Mouse (Mus musculus): Measurements from ENCODE around the gene Rpl11. TPM values are rescaled to one million over a fixed set of nuclear protein-coding genes. Genes with fewer than 3 reads are reported as not detected.
"Not testable (repeated sequence)": the region's sequence is repeated elsewhere in the genome, so short reads cannot be mapped to it uniquely, and the experiment has no call there.

Rpl11 gene
- polyA plus RNA-seq, 1 experiment from 2014 or later: 516 TPM

DNA sequence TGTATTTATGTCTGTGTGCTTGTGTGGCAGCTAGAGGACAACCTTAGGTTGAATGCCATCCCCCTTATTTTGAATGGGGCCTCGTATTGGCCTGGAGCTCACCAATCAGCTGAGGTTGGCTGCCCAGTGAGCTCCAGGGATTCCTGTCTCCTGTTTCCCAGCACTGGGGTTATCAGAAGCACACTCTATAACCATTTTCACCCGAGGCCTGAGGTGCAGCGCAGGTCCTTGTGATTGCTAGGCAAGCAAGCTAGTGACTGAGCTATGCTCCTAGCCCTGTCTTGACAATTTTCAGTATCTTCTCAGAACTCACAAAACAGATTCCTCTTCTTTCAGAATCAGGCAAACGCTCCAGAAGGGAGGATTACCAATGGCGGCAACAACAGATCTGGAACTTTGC lies 68.7 kb downstream of the Rpl11 start:
- Histone ChIP-seq H3K27me3 (replicated peaks; ENCODE audit: low read depth, poor library complexity, severe bottlenecking) (no peaks in the 10 kb centered on the region), H3K36me3 (replicated peaks) (peaks cover 54% of the 10 kb centered on the region), H3K9me3 (no peaks in the 10 kb centered on the region), H3K27ac (replicated peaks) (no peak overlapping the region), H3K4me1 (peaks cover 21% of the 10 kb centered on the region), H3K4me3 (no peak overlapping the region)
- 90% methylated on average over 5 of the region's 5 CpGs for WGBS
- DNase-seq (ENCODE audit: low spot score): no peak

DNA sequence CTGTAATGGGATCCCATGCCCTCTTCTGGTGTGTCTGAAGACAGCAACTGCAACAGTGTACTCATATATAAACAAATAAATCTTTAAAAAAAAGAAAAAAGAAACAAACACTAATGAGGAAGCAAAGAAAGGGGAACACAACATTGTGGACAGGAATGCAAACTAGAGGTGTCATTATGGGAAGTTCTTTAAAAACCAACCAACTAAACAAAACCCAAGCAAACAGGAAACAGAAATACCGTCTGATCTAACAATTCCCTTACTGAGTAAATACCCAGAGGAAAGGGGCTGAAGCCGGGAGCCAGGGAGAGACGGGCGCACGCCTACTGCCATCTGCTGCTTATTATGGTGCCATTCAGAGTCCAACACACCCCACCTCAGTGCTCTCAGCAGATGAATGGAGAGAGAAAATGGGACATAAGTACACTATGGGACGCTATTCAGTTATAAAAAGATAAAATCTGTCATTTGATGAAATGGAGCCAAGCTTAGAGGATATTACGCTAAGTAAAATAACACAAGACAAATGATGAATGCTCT lies 71.6 kb downstream of the Rpl11 start:
- 70% methylated on average over 7 of the region's 7 CpGs for WGBS
- H3K4me3 ChIP-seq: no peak overlapping the region
- DNase-seq (ENCODE audit: low spot score): no peak
- H3K9me3 ChIP-seq: no peaks in the 10 kb centered on the region
- no peak overlapping the region for H3K27ac ChIP-seq (replicated peaks)
- H3K4me1 ChIP-seq: peaks cover 14% of the 10 kb centered on the region
- H3K27me3 ChIP-seq (replicated peaks; ENCODE audit: low read depth, poor library complexity, severe bottlenecking): no peaks in the 10 kb centered on the region
- H3K36me3 ChIP-seq (replicated peaks): peaks cover 80% of the 10 kb centered on the region

DNA sequence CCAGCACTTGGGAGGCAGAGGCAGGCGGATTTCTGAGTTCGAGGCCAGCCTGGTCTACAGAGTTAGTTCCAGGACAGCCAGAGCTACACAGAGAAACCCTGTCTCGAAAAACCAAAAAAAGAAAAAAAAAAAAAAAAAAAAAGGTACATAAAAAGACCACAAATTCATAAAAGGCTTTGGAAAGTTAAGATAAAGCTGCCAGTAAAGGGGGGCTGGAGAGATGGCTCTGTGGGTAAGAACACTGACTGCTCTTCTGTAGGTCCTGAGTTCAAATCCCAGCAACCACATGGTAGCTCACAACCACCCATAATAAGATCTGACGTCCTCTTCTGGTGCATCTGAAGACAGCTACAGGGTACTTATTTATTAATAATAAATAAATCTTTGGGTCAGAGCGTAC lies 73.0 kb downstream of the Rpl11 start:
- H3K4me1 ChIP-seq; H3K27me3 ChIP-seq (replicated peaks; ENCODE audit: low read depth, poor library complexity, severe bottlenecking); DNase-seq (ENCODE audit: low spot score); H3K27ac ChIP-seq (replicated peaks); H3K9me3 ChIP-seq; H3K4me3 ChIP-seq: not testable (repeated sequence)
- peaks cover 90% of the 10 kb centered on the region for H3K36me3 ChIP-seq (replicated peaks)
- WGBS: 97% methylated on average over 5 of the region's 5 CpGs

Other genes starting within 250 kb of the Rpl11 start
- gene Srsf10, start 197.7 kb downstream of the Rpl11 start, polyA plus RNA-seq (2016; fragmentation: Nextera tagmentation; extraction: Ambion mirVana): 377 and 383 TPM in 2 replicates
- 177 and 186 TPM in 2 replicates for gene Pnrc2, start 179.6 kb downstream of the Rpl11 start, polyA plus RNA-seq (2016; fragmentation: Nextera tagmentation; extraction: Ambion mirVana)
- gene Cnr2, start 158.0 kb downstream of the Rpl11 start, polyA plus RNA-seq (2016; fragmentation: Nextera tagmentation; extraction: Ambion mirVana): 0.15 and 0.43 TPM in 2 replicates
- 45.4 and 46.8 TPM in 2 replicates for gene Fuca1, start 132.7 kb downstream of the Rpl11 start, polyA plus RNA-seq (2016; fragmentation: Nextera tagmentation; extraction: Ambion mirVana)
- gene Hmgcl, start 107.0 kb downstream of the Rpl11 start, polyA plus RNA-seq (2016; fragmentation: Nextera tagmentation; extraction: Ambion mirVana): 64.3 and 68.6 TPM in 2 replicates
- gene Gale, start 89.7 kb downstream of the Rpl11 start, polyA plus RNA-seq (2016; fragmentation: Nextera tagmentation; extraction: Ambion mirVana): 39.7 and 40.2 TPM in 2 replicates
- 207 and 217 TPM in 2 replicates for gene Lypla2, start 80.8 kb downstream of the Rpl11 start, polyA plus RNA-seq (2016; fragmentation: Nextera tagmentation; extraction: Ambion mirVana)
- gene Pithd1, start 66.2 kb downstream of the Rpl11 start, polyA plus RNA-seq (2016; fragmentation: Nextera tagmentation; extraction: Ambion mirVana): 66.2 and 72.8 TPM in 2 replicates
- gene Eloa, start 31.7 kb downstream of the Rpl11 start, polyA plus RNA-seq (2016; fragmentation: Nextera tagmentation; extraction: Ambion mirVana): 35.0 and 37.5 TPM in 2 replicates
- gene Id3, start 90.1 kb upstream of the Rpl11 start, polyA plus RNA-seq (2016; fragmentation: Nextera tagmentation; extraction: Ambion mirVana): 593 and 611 TPM in 2 replicates
- gene E2f2, start 119.0 kb upstream of the Rpl11 start, polyA plus RNA-seq (2016; fragmentation: Nextera tagmentation; extraction: Ambion mirVana): 6.2 TPM in 2 replicates
- 4.2 and 5.3 TPM in 2 replicates for gene Asap3, start 152.9 kb upstream of the Rpl11 start, polyA plus RNA-seq (2016; fragmentation: Nextera tagmentation; extraction: Ambion mirVana)
- 0.83 and 0.97 TPM in 2 replicates for gene Tcea3, start 194.3 kb upstream of the Rpl11 start, polyA plus RNA-seq (2016; fragmentation: Nextera tagmentation; extraction: Ambion mirVana)
- gene Zfp46, start 231.3 kb upstream of the Rpl11 start, polyA plus RNA-seq (2016; fragmentation: Nextera tagmentation; extraction: Ambion mirVana): 24.2 and 26.2 TPM in 2 replicates

All from embryonic facial prominence, embryonic 10.5 days (tissue).